Mouse (Mus musculus) cortical plate, adult 2 months (tissue): Measurements from ENCODE around the gene Stim2. TPM values are rescaled to one million over a fixed set of nuclear protein-coding genes. Genes with fewer than 3 reads are reported as not detected.

Experiments
- H3K27ac ChIP-seq: fragments of 200-500 bp; 2 replicates; pipeline ENCODE4 v1.5.1; 2012; ENCODE audit warnings: low read length, control low read depth, inconsistent platforms; ENCODE audit not compliant: insufficient read depth
- H3K4me1 ChIP-seq: fragments of 200-500 bp; 2 replicates; pipeline ENCODE4 v1.6.1; 2011; ENCODE audit warnings: low read length; ENCODE audit not compliant: control insufficient read depth, insufficient read depth
- H3K4me3 ChIP-seq: fragments of 200-500 bp; 2 replicates; pipeline ENCODE4 v1.5.1; 2011; ENCODE audit warnings: mild to moderate bottlenecking, low read length, control low read depth; ENCODE audit not compliant: insufficient read depth
- CTCF ChIP-seq: fragments of 200-500 bp; IDR thresholded peaks from 2 replicates; pipeline ENCODE4 v1.5.1; 2011; ENCODE audit warnings: mild to moderate bottlenecking, control low read depth, low read length; ENCODE audit not compliant: insufficient read depth; ENCODE audit errors: extremely low read depth
- POLR2A ChIP-seq: fragments of 200-500 bp; IDR thresholded peaks from 2 replicates; pipeline ENCODE4 v1.6.1; 2011; ENCODE audit warnings: mild to moderate bottlenecking, low read length, control low read depth; ENCODE audit not compliant: insufficient read depth; ENCODE audit errors: extremely low read depth
- polyA plus RNA-seq: library from polyadenylated mRNA; depleted of rRNA; stranded (reverse); fragments of >200 nt; gene quantifications from 2 replicates; pipeline ENCODE4 v1.2.3, GENCODE M21; 2012

Gene Stim2
- polyA plus RNA-seq, 1 experiment = 25.5 TPM

DNA sequence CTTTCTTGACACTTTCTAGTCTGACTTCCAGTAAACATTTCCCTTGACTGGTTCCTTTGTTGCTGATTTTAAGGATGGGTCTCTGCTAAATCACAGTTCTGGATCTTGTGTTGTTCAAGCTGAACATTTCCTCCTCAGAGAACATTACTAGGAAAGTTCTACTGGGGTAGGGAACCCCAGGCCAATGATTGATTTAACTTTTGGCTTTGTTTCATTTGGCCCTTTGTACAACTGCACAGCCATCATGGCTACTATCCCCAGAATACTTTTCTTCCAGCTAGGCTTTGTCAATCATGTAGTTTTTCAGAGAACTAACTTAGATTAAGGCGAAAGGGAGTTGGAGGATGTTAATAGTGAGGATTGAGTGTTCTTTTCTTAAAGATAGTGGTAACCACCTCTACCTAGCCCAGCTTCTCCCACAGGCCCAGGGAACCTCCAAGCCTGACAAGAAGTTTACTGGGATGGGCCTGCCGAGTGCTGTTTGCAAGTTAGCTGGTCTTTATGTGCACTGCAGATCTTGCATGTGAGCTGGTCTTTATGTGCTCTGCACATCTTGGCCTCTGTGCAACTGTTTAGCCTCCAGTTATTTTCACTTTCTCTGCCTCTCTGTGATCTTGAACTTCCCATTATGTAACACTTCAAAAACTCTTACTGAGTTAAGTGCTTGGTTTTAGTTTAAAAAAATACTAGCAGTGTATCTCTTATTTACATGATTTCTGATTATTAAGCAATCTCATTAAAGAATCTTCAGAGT is 7.0 kb downstream of the Stim2 start:
- Histone ChIP-seq H3K4me1 (peaks cover 2% of the 10 kb centered on the region), H3K27ac (no peak overlapping the region), H3K4me3 (no peak overlapping the region)
- TF ChIP-seq POLR2A (no peak), CTCF (no peak)

DNA sequence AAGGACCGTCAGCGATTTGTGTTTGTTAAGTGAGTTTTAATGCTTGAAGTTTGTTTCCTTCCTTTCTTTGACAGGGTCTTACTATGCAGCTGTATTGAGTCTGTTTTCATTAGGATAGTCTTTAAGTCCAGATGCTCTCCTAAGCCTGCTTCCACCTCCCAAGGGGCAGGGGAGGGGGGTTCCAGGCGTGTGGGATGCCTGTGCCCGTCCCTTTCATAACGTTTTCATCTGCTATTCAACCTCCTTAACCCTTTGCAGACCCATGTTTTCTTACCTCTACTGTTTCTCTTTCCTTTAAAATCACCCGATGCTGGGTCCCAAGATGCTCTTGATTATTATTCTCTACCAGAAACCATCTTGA is 7.5 kb downstream of the Stim2 start:
- Histone ChIP-seq H3K4me1 (peaks cover 2% of the 10 kb centered on the region), H3K27ac (no peak overlapping the region), H3K4me3 (no peak overlapping the region)
- no peak for TF ChIP-seq CTCF
- TF ChIP-seq POLR2A = no peak

DNA sequence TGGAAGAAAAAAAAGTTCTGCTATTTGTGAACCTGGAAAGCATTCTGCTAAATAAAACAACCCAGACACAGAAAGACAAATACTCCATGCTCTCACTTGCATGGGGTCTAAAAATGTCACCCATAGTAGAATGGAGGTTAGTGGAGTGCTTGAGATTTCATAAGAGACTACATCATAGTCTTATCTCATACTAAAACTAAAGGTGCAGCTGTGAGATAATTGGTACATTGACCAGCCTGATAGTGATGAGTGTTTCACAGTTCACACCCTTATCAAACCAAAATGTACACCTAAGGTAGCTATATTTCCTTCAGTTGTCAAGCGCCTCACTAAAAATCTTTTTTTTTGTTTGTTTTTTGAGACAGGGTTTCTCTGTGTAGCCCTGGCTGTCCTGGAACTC is 8.5 kb downstream of the Stim2 start:
- no peak overlapping the region for H3K4me3 ChIP-seq
- H3K4me1 ChIP-seq = peaks cover 2% of the 10 kb centered on the region
- no peak for TF ChIP-seq CTCF
- no peak for TF ChIP-seq POLR2A
- no peak overlapping the region for H3K27ac ChIP-seq

DNA sequence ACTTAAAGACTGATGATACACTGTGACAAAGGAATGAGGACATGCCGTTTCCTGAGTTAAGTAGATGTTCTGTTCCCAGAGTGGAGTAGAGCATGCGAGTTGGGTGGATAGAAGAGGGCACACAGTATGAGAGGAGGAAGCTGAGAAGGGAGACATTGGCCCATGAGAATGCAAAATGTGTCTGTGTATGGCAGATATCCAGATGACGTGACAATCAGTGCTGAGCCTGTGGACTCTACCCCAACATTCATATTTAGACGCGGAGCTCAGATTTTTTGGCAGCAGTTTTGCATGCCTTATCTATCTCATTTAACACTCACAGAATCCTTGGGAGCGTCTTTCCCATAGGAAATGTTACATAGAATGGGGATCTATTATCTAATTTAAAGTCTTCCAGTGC is 9.3 kb downstream of the Stim2 start:
- Histone ChIP-seq H3K4me1 (peaks cover 2% of the 10 kb centered on the region), H3K4me3 (no peak overlapping the region), H3K27ac (no peak overlapping the region)
- TF ChIP-seq POLR2A (no peak), CTCF (no peak)

DNA sequence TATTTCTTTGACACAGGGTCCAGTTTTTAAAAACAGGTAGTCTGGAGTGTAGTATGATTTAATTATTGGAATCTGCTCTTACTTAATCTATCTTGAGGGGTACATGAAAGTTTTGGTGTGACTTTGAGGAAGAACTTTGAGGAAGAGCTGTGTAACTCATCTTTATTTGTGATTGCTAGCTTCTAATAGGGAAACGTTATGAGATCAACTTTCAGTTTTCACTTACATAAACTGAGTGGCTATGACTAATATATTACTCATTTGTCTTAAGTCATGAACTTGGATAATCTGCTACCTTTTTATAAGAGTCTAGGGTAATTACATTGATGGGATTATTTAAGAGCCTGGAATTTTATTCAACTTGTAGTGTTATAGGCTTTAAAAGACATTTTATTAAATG is 15.0 kb downstream of the Stim2 start:
- no peaks in the 10 kb centered on the region; the same call in 1 of the 2 replicates for H3K4me1 ChIP-seq

DNA sequence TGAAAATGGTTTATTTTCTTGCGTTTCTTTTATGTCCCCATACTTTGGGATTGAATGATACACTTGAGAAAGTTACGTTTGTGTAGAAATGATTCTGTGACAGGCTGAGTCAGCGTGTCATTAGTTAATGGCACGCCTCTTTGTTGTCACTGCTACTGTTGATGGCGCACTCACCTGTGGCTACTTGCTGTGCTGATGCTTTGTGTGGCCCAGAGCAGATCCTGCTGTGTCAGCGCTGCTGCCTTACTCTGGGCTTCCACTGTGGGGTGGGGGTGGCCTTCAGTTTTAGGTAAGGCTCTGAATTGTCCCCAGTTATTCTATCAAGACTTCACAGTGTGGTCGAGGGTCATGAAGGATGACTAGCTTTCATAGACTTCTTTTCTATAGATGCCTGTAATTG is 18.8 kb downstream of the Stim2 start:
- Histone ChIP-seq H3K4me1 (no peaks in the 10 kb centered on the region), H3K27ac (no peak overlapping the region), H3K4me3 (no peak overlapping the region)
- no peak for TF ChIP-seq CTCF
- no peak for TF ChIP-seq POLR2A

More for the DNA sequence above, 15.0 kb downstream of the Stim2 start:
- Histone ChIP-seq H3K4me3 (no peak overlapping the region), H3K27ac (no peak overlapping the region)
- TF ChIP-seq CTCF (no peak), POLR2A (no peak)

DNA sequence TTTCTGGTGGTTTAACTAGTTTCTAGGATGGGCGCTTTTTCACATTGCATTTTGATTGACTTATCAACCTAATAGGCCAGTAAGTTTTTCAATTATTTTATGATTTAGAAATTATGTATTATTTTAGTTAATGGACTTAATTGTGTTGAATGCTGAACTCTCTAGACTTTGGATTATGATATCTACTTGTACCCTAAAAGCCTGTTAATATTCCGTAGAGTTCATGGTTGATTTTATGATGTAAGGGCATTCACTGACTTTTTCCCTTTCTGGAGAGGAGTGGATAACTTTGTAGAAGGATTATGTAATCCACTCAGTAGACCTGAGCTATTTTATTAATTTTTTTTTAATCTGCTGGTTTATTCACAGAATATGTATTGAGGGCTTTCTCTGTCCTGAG is 20.6 kb downstream of the Stim2 start:
- TF ChIP-seq CTCF (no peak), POLR2A (no peak)

DNA sequence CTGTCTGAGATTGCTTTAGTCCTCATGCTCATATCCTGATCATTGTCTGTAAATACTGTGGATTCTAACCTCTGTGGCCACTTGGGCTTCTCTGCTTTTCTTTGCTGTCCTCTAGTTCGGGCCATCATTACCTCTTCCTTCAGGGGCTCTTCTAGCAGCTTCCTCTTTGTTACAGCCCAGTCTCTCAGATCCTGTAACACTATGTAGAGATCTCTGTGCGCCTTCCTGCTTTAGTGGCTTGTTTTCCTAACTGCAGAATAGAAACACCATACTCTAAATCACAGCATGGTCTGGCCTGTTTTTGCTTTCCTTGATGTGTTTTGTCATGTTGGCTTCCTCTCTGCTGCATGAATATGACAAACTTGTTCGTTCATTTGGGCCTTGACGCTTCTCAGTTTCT is 21.2 kb downstream of the Stim2 start:
- TF ChIP-seq CTCF (no peak), POLR2A (no peak)
- Histone ChIP-seq H3K4me1 (no peaks in the 10 kb centered on the region), H3K4me3 (no peak overlapping the region), H3K27ac (no peak overlapping the region)

More for the DNA sequence above, 20.6 kb downstream of the Stim2 start:
- Histone ChIP-seq H3K27ac (no peak overlapping the region), H3K4me3 (no peak overlapping the region), H3K4me1 (no peaks in the 10 kb centered on the region)

DNA sequence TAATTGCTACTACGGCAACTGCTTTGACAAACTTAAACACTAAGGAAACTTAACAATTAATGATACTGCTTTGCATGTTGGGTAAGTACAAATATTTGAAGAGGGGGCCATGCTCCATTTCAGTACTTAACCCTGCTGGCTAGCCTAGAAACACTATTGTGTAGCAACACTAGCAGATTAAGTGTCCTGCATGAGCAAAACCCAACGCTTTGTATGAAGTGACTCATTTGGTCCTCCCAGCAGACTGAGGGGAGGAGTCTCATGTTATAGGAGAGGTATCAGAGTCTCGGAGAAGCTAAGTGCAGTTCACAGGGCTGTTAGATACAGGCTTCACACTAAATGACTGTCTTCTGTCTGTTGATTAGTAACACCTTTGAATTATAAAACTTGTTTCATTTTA is 26.3 kb downstream of the Stim2 start:
- H3K4me3 ChIP-seq = no peak overlapping the region
- TF ChIP-seq CTCF (no peak), POLR2A (no peak)
- no peak overlapping the region for H3K27ac ChIP-seq
- H3K4me1 ChIP-seq = no peaks in the 10 kb centered on the region

DNA sequence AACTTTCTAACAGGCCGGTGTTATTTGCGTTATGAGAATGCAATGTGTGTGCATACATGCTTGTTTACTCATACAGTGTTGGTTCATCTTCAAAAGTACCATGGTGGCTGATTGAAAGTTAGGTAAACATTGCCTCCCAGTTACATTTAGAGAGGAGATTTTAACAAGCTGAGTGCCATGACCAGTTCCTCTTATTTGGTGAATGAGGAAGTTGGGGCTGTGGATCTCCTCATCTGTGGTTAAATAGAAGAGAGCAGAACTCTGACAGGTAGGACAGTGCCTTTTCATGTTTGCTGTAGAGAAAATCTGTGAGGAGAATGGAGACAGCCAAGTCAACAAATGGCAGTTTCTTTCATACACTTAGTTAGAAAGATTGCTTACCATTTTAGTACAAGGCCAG is 27.3 kb downstream of the Stim2 start:
- H3K4me1 ChIP-seq = no peaks in the 10 kb centered on the region
- no peak overlapping the region for H3K27ac ChIP-seq
- TF ChIP-seq POLR2A = no peak
- no peak for TF ChIP-seq CTCF
- no peak overlapping the region for H3K4me3 ChIP-seq

DNA sequence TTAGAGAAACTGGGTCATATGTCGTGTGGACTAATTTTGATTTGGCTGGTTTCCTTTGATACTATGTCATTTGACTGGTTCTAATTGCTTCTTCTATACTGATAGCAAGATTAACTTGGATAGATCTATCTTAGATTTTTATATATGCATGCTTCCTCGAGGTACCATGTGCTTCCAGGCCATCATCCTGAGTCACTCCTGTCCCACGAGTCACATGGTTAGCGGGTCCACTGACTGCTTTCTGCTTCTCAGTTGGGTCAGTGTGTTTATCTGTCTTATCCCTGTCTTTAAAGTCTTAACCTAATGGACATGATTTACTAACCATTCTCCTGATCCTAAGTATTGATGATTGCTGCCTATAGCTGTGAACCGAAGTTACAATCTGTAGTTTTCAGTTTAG is 34.9 kb downstream of the Stim2 start:
- H3K4me1 ChIP-seq = no peaks in the 10 kb centered on the region
- H3K27ac ChIP-seq = no peak overlapping the region
- no peak overlapping the region for H3K4me3 ChIP-seq
- TF ChIP-seq CTCF (no peak), POLR2A (no peak)
